Mouse (Mus musculus) lung, postnatal 0 days (tissue): ENCODE measurements around the gene Lhfpl2.

ENCODE experiments used
- CTCF ChIP-seq: IDR thresholded peaks from 2 replicates; pipeline ENCODE4 v1.5.1; 2016; ENCODE audit warnings: antibody characterized with exemption, mild to moderate bottlenecking
- EP300 ChIP-seq: IDR thresholded peaks from 2 replicates; pipeline ENCODE4 v1.6.1; 2016; ENCODE audit warnings: antibody characterized with exemption, mild to moderate bottlenecking, control low read depth

GRCm38 (mm10) chr13:94208892-94209291 is 151.3 kb downstream of the Lhfpl2 start:
- peak; percentile 55 for TF ChIP-seq CTCF
- TF ChIP-seq EP300 = no peak
